Mouse (Mus musculus) hindbrain, embryonic 13.5 days (tissue): ENCODE measurements around the gene Ddc. TPM values are rescaled to one million over a fixed set of nuclear protein-coding genes. Genes with fewer than 3 reads are reported as not detected.

Experiments used
- ATAC-seq: fragments of 200-750 bp; cut with Nextera tagmentation; 2 replicates; pipeline ENCODE4 v1.8.0; 2017; ENCODE audit warnings: moderate TSS enrichment; ENCODE audit not compliant: low FRiP score
- H3K27ac ChIP-seq: fragments of 300-500 bp; sonication (generic); 2 replicates; pipeline ENCODE4 v1.5.1; 2015; ENCODE audit warnings: inconsistent platforms, mild to moderate bottlenecking, moderate library complexity
- H3K27me3 ChIP-seq: fragments of 300-500 bp; sonication (generic); 2 replicates; pipeline ENCODE4 v1.6.1; 2015; ENCODE audit warnings: mild to moderate bottlenecking, inconsistent platforms
- H3K36me3 ChIP-seq: fragments of 300-500 bp; sonication (generic); 2 replicates; pipeline ENCODE4 v1.6.1; 2015; ENCODE audit warnings: mild to moderate bottlenecking, inconsistent platforms
- H3K4me1 ChIP-seq: fragments of 300-500 bp; sonication (generic); replicated peaks from 2 replicates; pipeline ENCODE4 v1.6.1; 2015; ENCODE audit warnings: inconsistent platforms
- H3K4me2 ChIP-seq: fragments of 300-500 bp; sonication (generic); 2 replicates; pipeline ENCODE4 v1.6.1; 2015; ENCODE audit warnings: inconsistent platforms, mild to moderate bottlenecking, moderate library complexity
- H3K4me3 ChIP-seq: fragments of 300-500 bp; sonication (generic); 2 replicates; pipeline ENCODE4 v1.5.1; 2015; ENCODE audit warnings: mild to moderate bottlenecking, inconsistent platforms
- H3K9ac ChIP-seq: fragments of 300-500 bp; sonication (generic); 2 replicates; pipeline ENCODE4 v1.6.1; 2015; ENCODE audit warnings: mild to moderate bottlenecking, inconsistent platforms
- H3K9me3 ChIP-seq: fragments of 300-500 bp; sonication (generic); 2 replicates; pipeline ENCODE4 v1.6.1; 2016; ENCODE audit warnings: inconsistent platforms
- WGBS: fragments of 180-500 bp; shearing (Covaris S2); methylation state at CpG from one replicate; pipeline ENCODE4 v1.1.7; 2015; 5-methylcytosine and 5-hydroxymethylcytosine counted together
- polyA plus RNA-seq: library from polyadenylated mRNA; unstranded; fragments of >200 nt; fragmentation: Nextera tagmentation; extraction: Ambion mirVana; gene quantifications from 2 replicates; pipeline ENCODE4 v1.2.1, GENCODE M21; 2015

Ddc gene
- polyA plus RNA-seq, 1 experiment from 2014 or later: 5.8 TPM

DNA sequence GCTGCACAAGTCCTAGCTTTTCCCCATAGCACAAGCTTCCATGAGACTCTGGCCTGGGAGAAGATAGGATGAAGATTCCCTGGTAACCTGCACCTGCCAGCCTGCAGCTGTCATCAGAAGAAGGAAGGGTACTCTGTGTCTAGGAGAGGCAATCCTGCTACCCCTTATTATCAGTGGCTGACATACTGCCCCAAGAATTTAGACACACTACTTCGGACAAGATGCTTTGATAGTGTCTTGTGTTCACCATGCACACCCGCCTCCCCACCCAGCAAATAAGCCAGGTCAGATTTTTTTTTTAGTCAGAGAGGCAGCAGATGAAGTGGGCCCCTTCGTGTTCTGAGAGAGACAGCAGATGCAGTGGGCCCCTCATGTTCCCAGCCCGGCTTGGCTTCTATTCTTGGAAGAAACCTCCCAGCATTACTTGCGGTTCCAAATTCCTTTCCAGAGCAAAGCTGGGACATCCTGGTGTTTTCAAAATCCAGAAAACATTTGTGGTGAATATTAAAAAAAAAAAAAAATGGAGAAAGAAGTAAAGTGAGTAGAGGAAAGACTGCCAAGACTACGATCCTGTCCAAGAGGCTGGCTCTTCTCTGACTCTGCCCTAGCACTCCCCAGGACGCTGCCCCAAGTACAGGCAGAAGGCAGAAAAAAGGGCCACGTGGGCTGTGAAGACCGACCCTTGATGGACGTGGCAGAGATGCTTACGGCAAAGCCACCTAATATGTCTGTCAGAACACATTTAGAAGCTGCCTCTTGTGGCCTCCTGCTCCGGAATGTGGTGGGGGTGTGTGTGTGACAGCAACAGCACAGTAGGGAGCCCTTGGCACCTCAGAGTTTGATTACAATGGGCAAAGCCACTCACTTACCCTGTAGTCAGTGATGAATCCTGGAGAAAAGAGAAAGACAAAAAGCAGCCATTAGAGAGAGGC is 73.7 kb downstream of the Ddc start:
- no peak overlapping the region for H3K9ac ChIP-seq
- no peaks in the 10 kb centered on the region for H3K36me3 ChIP-seq
- no peaks in the 10 kb centered on the region for H3K9me3 ChIP-seq
- 13% methylated on average over 12 of the region's 12 CpGs for WGBS
- no peak for ATAC-seq
- peak overlapping the region; percentile 44; the same call in 1 of the 2 replicates for H3K27ac ChIP-seq
- H3K4me2 ChIP-seq: no peak overlapping the region
- H3K4me1 ChIP-seq: peaks cover 61% of the 10 kb centered on the region
- H3K4me3 ChIP-seq: no peak overlapping the region
- H3K27me3 ChIP-seq: no peaks in the 10 kb centered on the region

GRCm38 (mm10) chr11:11822181-11823095 is 75.5 kb downstream of the Ddc start:
- Histone ChIP-seq H3K36me3 (no peaks in the 10 kb centered on the region), H3K27me3 (no peaks in the 10 kb centered on the region), H3K9me3 (no peaks in the 10 kb centered on the region), H3K4me1 (peaks cover 48% of the 10 kb centered on the region), H3K27ac (peak overlapping the region; percentile 86), H3K4me3 (no peak overlapping the region), H3K4me2 (peak overlapping the region; percentile 44), H3K9ac (peak overlapping the region; percentile 61)
- ATAC-seq: peak; percentile 26
- 5% methylated on average over 20 of the region's 20 CpGs for WGBS

DNA sequence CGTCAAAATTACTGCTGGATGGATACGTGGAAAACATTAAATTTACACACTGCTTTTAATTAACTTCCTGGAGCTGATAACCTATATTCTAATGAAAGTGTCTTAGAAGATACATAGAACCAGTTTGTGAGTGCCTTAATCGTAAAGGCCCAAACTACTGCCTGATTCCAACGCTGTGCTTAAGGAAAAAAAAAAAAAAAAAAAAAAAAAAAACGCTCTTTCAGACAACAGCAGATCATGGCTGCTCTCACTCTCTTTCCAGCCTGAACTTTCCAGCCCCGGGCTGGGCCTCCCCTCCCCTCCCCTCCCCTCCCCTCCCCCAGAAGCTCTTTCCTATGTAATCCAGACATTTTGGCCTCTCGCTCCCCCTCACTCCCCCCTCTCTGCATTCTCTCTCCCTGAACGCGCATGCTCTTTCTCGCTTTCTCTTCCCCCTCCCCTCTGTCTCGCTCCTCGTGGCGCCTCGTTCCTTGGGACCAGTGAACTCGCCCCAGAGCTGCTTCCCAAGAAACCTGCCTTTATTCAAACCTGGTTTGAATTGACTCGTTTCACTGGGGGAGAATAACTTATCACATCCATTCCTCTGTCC is 76.5 kb downstream of the Ddc start:
- H3K27ac ChIP-seq: peak overlapping the region; percentile 86
- H3K4me3 ChIP-seq: peak overlapping the region; percentile 18; the same call in 1 of the 2 replicates
- no peaks in the 10 kb centered on the region for H3K36me3 ChIP-seq
- H3K27me3 ChIP-seq: no peaks in the 10 kb centered on the region
- H3K4me1 ChIP-seq: peaks cover 48% of the 10 kb centered on the region
- no peaks in the 10 kb centered on the region for H3K9me3 ChIP-seq
- peak overlapping the region; percentile 44 for H3K4me2 ChIP-seq
- H3K9ac ChIP-seq: peak overlapping the region; percentile 61
- ATAC-seq: peak; percentile 81
- WGBS: 6% methylated on average over 15 of the region's 16 CpGs

DNA sequence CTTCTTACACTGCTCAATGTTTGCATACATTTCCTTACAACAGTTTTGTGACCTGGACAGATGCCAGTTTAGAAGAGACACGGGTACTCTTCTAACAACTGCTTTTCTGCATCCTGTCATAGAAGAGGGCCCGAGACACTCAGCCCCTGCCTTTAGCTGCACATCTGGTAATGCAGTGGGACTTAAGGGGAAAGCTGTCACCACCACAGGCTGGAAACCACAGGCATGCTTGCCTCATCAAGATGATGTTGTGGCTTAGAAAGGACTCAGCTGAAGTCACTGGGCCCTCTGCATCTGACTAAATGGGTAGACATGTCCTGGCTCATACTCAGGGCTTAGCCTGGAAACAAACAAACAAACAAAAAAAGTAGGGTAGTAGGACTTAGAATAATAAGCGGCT is 77.2 kb downstream of the Ddc start:
- ATAC-seq: 0 out of 2 replicates have a peak, but pooled peaks have one; percentile 0

DNA sequence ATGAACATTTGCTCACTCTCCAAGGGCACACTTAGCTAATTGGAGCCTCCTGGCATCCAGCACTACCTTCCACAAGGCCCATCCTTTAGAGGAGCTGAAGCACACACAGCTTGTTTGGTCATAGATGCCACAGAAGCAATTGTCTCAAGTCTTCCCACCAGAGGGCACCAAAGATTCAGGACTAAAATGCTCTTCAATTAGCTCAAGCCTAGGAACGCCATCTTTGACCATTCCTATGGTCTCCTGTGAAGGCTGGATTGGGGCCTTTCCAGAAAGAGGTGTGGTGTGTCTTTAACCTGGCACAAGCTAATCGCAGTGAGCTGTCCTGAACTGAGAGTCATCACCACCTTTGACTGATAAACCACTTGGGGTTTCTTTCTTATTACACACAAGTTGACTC is 77.7 kb downstream of the Ddc start:
- Histone ChIP-seq H3K4me2 (no peak overlapping the region), H3K9me3 (no peaks in the 10 kb centered on the region), H3K4me3 (no peak overlapping the region), H3K9ac (no peak overlapping the region), H3K4me1 (peaks cover 44% of the 10 kb centered on the region), H3K27ac (no peak overlapping the region; the same call in 1 of the 2 replicates), H3K27me3 (no peaks in the 10 kb centered on the region), H3K36me3 (no peaks in the 10 kb centered on the region)
- peak; percentile 69 for ATAC-seq
- 9% methylated on average over 2 of the region's 2 CpGs for WGBS

More for the DNA sequence above, 77.2 kb downstream of the Ddc start:
- no peaks in the 10 kb centered on the region for H3K36me3 ChIP-seq
- peaks cover 48% of the 10 kb centered on the region for H3K4me1 ChIP-seq
- no peaks in the 10 kb centered on the region for H3K9me3 ChIP-seq
- H3K4me2 ChIP-seq: no peak overlapping the region
- WGBS: 74% methylated on average over 3 of the region's 3 CpGs
- H3K27me3 ChIP-seq: no peaks in the 10 kb centered on the region
- H3K4me3 ChIP-seq: no peak overlapping the region
- H3K27ac ChIP-seq: peak overlapping the region; percentile 86
- H3K9ac ChIP-seq: no peak overlapping the region

- no peak overlapping the region for H3K27ac ChIP-seq
- 89% methylated on average over 5 of the region's 5 CpGs for WGBS
- H3K4me2 ChIP-seq: no peak overlapping the region
- no peaks in the 10 kb centered on the region for H3K9me3 ChIP-seq
- H3K4me1 ChIP-seq: peaks cover 34% of the 10 kb centered on the region
- H3K4me3 ChIP-seq: no peak overlapping the region
- ATAC-seq: no peak
- H3K36me3 ChIP-seq: no peaks in the 10 kb centered on the region
- no peak overlapping the region for H3K9ac ChIP-seq
- H3K27me3 ChIP-seq: no peaks in the 10 kb centered on the region
Measured at GRCm38 (mm10) chr11:11819206-11819605, 78.7 kb downstream of the Ddc start.

DNA sequence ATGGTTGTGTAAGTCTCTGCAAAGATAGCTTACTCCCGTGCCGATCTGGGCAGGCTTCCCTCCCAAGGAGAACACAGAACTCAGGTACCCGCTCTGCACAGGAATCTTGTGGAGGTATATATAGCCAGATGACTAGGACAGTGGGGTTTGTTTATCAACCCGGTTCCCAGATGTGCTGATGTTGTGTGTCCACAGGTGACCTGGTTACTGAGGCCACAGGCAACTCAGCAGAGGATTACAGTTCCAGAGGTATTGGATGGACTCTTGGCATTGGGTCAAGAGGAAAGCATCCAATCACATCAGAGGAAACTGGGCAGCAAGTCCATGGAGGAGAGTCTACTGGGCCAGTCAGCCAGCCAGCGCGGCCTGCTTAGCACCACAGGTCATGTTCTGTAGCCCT is 79.1 kb downstream of the Ddc start:
- Histone ChIP-seq H3K4me2 (no peak overlapping the region), H3K36me3 (no peaks in the 10 kb centered on the region), H3K4me1 (peaks cover 30% of the 10 kb centered on the region), H3K9me3 (no peaks in the 10 kb centered on the region), H3K27me3 (no peaks in the 10 kb centered on the region), H3K27ac (no peak overlapping the region), H3K9ac (no peak overlapping the region), H3K4me3 (no peak overlapping the region)
- no peak for ATAC-seq
- WGBS: 98% methylated on average over 6 of the region's 6 CpGs

GRCm38 (mm10) chr11:11815737-11816136 is 82.2 kb downstream of the Ddc start:
- no peak for ATAC-seq
- no peaks in the 10 kb centered on the region for H3K36me3 ChIP-seq
- no peak overlapping the region for H3K27ac ChIP-seq
- H3K4me1 ChIP-seq: peaks cover 4% of the 10 kb centered on the region; the same call in 1 of the 2 replicates
- no peaks in the 10 kb centered on the region for H3K9me3 ChIP-seq
- no peak overlapping the region for H3K4me3 ChIP-seq
- no peak overlapping the region for H3K9ac ChIP-seq
- 78% methylated on average over 3 of the region's 3 CpGs for WGBS
- no peaks in the 10 kb centered on the region for H3K27me3 ChIP-seq
- no peak overlapping the region for H3K4me2 ChIP-seq

GRCm38 (mm10) chr11:11811906-11812480 is 86.0 kb downstream of the Ddc start:
- Histone ChIP-seq H3K4me1 (peaks cover 15% of the 10 kb centered on the region), H3K4me3 (no peak overlapping the region), H3K27me3 (no peaks in the 10 kb centered on the region), H3K4me2 (peak overlapping the region; percentile 43), H3K36me3 (no peaks in the 10 kb centered on the region), H3K9ac (no peak overlapping the region), H3K9me3 (no peaks in the 10 kb centered on the region), H3K27ac (peak overlapping the region; percentile 52)
- ATAC-seq: no peak
- WGBS: 21% methylated on average over 9 of the region's 9 CpGs

- peak overlapping the region; percentile 97 for H3K27ac ChIP-seq
- H3K9me3 ChIP-seq: no peaks in the 10 kb centered on the region
- 2% methylated on average over 11 of the region's 11 CpGs for WGBS
- H3K27me3 ChIP-seq: no peaks in the 10 kb centered on the region
- peaks cover 15% of the 10 kb centered on the region for H3K4me1 ChIP-seq
- H3K4me3 ChIP-seq: peak overlapping the region; percentile 56
- H3K36me3 ChIP-seq: no peaks in the 10 kb centered on the region
- peak overlapping the region; percentile 76 for H3K4me2 ChIP-seq
- peak; percentile 19 for ATAC-seq
- peak overlapping the region; percentile 84 for H3K9ac ChIP-seq
Measured at GRCm38 (mm10) chr11:11809404-11810175, 88.4 kb downstream of the Ddc start.

DNA sequence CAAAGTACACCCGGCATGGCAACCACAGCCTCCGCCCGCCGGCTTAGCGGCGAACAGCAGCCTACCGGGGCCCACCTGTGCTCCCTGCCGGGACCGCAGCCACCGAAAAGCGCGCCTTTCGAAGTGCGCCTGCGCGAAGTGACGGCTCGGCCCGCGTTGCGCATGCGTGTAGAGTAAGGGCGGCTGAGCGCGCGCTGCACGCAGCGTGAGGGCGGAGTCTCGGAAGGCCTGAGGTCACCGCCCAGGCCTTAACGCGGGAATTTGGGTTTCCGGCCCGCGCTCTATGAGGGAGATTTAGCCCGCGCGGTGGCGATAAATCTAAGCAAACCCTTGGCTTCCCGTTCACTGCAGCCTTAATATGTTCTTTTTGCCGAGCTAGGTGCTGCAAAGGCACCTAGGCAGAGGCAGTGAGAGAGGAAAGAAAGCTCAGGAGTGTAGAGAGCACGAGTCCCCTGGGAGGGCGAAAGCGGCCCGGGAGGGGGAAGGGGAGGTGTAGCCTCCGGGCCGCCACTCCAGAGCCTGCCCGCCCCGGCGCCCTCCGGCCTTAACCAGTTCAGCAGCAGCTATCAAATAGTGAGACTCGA is 89.0 kb downstream of the Ddc start, which contains the start of gene Fignl1:
TSS of gene Fignl1 (minus strand) at position 143 of the 584 bp plus-strand sequence.
- under 1% methylated on average over 53 of the region's 53 CpGs for WGBS
- peak within 1 kb of the TSS; percentile 56 for H3K4me3 ChIP-seq
- H3K9ac ChIP-seq: peak within 1 kb of the TSS; percentile 84
- ATAC-seq: peak; percentile 96
- no peaks in the 10 kb centered on the region for H3K9me3 ChIP-seq
- peak within 1 kb of the TSS; percentile 76 for H3K4me2 ChIP-seq
- H3K4me1 ChIP-seq: peaks cover 15% of the 10 kb centered on the region
- peak within 1 kb of the TSS; percentile 97 for H3K27ac ChIP-seq
- H3K36me3 ChIP-seq: no peaks in the 10 kb centered on the region
- H3K27me3 ChIP-seq: no peaks in the 10 kb centered on the region
